Mouse (Mus musculus) neural tube, embryonic 14.5 days (tissue): ENCODE measurements at regions not wholly inside any gene's neighbourhood (a gene's known extent, or its start where the extent isn't known, plus 50 kb on each side); places are given as distances from the start of the nearest gene placed in this dataset.

ENCODE experiments used
- ATAC-seq: fragments of 200-750 bp; cut with Nextera tagmentation; 2 replicates; pipeline ENCODE4 v1.8.0; 2017; ENCODE audit warnings: low read depth, mild to moderate bottlenecking, moderate TSS enrichment, moderate library complexity
- H3K27ac ChIP-seq: fragments of 300-500 bp; sonication (generic); 2 replicates; pipeline ENCODE4 v1.5.1; 2014; ENCODE audit warnings: low read depth, mild to moderate bottlenecking, control low read depth, low read length, moderate library complexity, mixed read lengths
- H3K27me3 ChIP-seq: fragments of 300-500 bp; sonication (generic); 2 replicates; pipeline ENCODE4 v1.6.1; 2014; ENCODE audit warnings: low read length; ENCODE audit not compliant: control insufficient read depth, insufficient read depth
- H3K36me3 ChIP-seq: fragments of 300-500 bp; sonication (generic); 2 replicates; pipeline ENCODE4 v1.6.1; 2014; ENCODE audit warnings: low read length, mixed read lengths; ENCODE audit not compliant: control insufficient read depth, insufficient read depth
- H3K4me1 ChIP-seq: fragments of 300-500 bp; sonication (generic); 2 replicates; pipeline ENCODE4 v1.6.1; 2014; ENCODE audit warnings: low read length; ENCODE audit not compliant: control insufficient read depth, insufficient read depth
- H3K4me2 ChIP-seq: fragments of 300-500 bp; sonication (generic); 2 replicates; pipeline ENCODE4 v1.6.1; 2014; ENCODE audit warnings: mild to moderate bottlenecking, low read depth, low read length, control low read depth
- H3K4me3 ChIP-seq: fragments of 300-500 bp; sonication (generic); 2 replicates; pipeline ENCODE4 v1.5.1; 2014; ENCODE audit warnings: low read depth, low read length, control low read depth, mixed read lengths
- H3K9ac ChIP-seq: fragments of 300-500 bp; sonication (generic); replicated peaks from 2 replicates; pipeline ENCODE4 v1.6.1; 2014; ENCODE audit warnings: low read depth, mild to moderate bottlenecking, control low read depth, low read length, mixed read lengths
- H3K9me3 ChIP-seq: fragments of 300-500 bp; sonication (generic); 2 replicates; pipeline ENCODE4 v1.6.1; 2016; ENCODE audit warnings: low read length; ENCODE audit not compliant: control insufficient read depth
- WGBS: fragments of 180-500 bp; shearing (Covaris S2); extraction: QIAGEN DNeasy Blood & Tissue Kit; methylation state at CpG from one replicate; pipeline ENCODE4 v1.1.7; 2014; 5-methylcytosine and 5-hydroxymethylcytosine counted together

- H3K9me3 ChIP-seq: no peaks in the 10 kb centered on the region
- H3K4me1 ChIP-seq: peaks cover 4% of the 10 kb centered on the region; the same call in 1 of the 2 replicates
- no peak overlapping the region for H3K4me3 ChIP-seq
- H3K27me3 ChIP-seq: no peaks in the 10 kb centered on the region
- no peak for ATAC-seq
- H3K9ac ChIP-seq: no peak overlapping the region
- no peak overlapping the region for H3K4me2 ChIP-seq
- 57% methylated on average over 8 of the region's 8 CpGs for WGBS
- H3K27ac ChIP-seq: no peak overlapping the region
- H3K36me3 ChIP-seq: no peaks in the 10 kb centered on the region
These were observed 56.5 kb upstream of the Kit start for GRCm38 (mm10) chr5:75518213-75518612.

- no peak for ATAC-seq
- H3K4me2 ChIP-seq: no peak overlapping the region
These were observed 51.6 kb upstream of the Kit start for GRCm38 (mm10) chr5:75523041-75523678.

More at GRCm38 (mm10) chr5:75523041-75523678, 51.6 kb upstream of the Kit start:
- Histone ChIP-seq H3K27me3 (no peaks in the 10 kb centered on the region), H3K4me3 (no peak overlapping the region), H3K9ac (no peak overlapping the region), H3K27ac (no peak overlapping the region), H3K36me3 (no peaks in the 10 kb centered on the region), H3K4me1 (peaks cover 4% of the 10 kb centered on the region; the same call in 1 of the 2 replicates), H3K9me3 (no peaks in the 10 kb centered on the region)
- WGBS: 93% methylated on average over 4 of the region's 4 CpGs
